9 mouse cellular contexts compared by ENCODE assay signal in the genomic region with DNA sequence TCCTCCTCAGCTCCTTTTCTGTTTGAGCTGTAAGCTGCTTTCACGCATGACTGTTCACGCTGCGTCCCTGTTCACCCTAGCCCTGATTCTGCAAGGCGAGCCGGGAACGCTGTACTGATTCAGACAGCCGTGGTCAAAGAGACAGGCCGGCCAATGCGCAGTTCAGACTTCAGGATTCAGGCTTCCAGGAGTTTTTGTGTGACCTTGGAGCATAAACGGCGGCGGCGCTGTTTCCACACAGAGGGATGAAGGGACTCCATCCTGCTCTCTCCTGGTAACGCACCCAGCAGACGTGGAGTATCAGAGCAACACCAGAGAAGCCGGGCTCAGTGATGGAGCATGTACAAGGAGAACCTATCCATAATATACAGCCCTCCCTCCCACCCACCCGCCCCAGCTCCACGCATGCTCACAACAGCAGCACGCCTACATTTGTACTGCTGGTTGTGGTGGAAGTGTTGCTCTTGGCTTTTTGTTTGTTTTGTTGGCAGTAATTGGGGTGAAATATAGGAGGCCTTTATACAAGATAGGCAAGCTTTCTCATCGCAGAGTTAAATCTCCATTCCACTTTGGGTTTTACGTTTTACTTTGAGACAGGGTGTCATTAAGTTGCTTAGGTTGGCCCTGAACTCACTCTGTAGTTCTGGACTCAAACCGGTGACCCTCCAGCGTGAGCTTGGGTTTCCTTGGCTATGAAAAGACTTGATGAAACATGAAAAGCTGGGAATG.
DNase-seq lines count a peak whose midpoint lies in the region; ATAC-seq and TF ChIP-seq lines count a peak whose summit lies in the region.
"Had no signal": no experiment of that assay in that cellular context is flagged by ENCODE, and none has a peak within 500 bp of the region (broad histone marks: within the 10 kb centered on the region; RNA-seq: fewer than 3 reads in every experiment).

No protein-coding gene starts in this region.

- DNase-seq in adrenal gland, adult 2 months = peak; percentile 54
- DNase-seq in adrenal gland, adult 18-20 months (ENCODE audit: low spot score in 2 of 2) = no peak
- peak; percentile 29 for DNase-seq in embryo, embryonic 9.5 days (ENCODE audit: extremely low spot score)
- peak; percentile 29 to 32 for DNase-seq in left cerebral cortex, adult 2 months (ENCODE audit: extremely low spot score in 1 of 2, low spot score in 2 of 2)
- DNase-seq in right cerebral cortex, postnatal 14 days = peak; percentile 46
- no peak for DNase-seq in B cell, adult 2 months

- H3K4me3 ChIP-seq in hindbrain, embryonic 16.5 days (ENCODE audit: low read length) = peak overlapping the region; percentile 12
- H3K4me3 ChIP-seq in left cerebral cortex, adult 2 months = peak overlapping the region; percentile 28
- H3K4me3 ChIP-seq: limb, embryonic 13.5 days had no signal

- ATAC-seq in hindbrain, embryonic 16.5 days = peak; percentile 58; the same call in 1 of the 2 replicates
- ATAC-seq in granulocyte monocyte progenitor cell, adult 5-6 weeks (replicated peaks; ENCODE audit: poor library complexity, severe bottlenecking) = no peak

- peak overlapping the region; percentile 43 for H3K9ac ChIP-seq in hindbrain, embryonic 16.5 days (ENCODE audit: low read depth, low read length)
- H3K9ac ChIP-seq: limb, embryonic 13.5 days had no signal

- 0 out of 2 replicates have a peak overlapping the region, but pooled peaks have one; percentile 29 for H3K27ac ChIP-seq in hindbrain, embryonic 16.5 days (ENCODE audit: low read depth, low read length)
- no peak overlapping the region for H3K27ac ChIP-seq in left cerebral cortex, adult 2 months
- H3K27ac ChIP-seq: limb, embryonic 13.5 days had no signal

- H3K27me3 ChIP-seq in hindbrain, embryonic 16.5 days (replicated peaks; ENCODE audit: control insufficient read depth, insufficient read depth, low read length) = no peaks in the 10 kb centered on the region
- H3K27me3 ChIP-seq: limb, embryonic 13.5 days had no signal

- H3K9me3 ChIP-seq in hindbrain, embryonic 16.5 days (ENCODE audit: control insufficient read depth, low read length) = peaks cover 4% of the 10 kb centered on the region; the same call in 1 of the 2 replicates

- peak; percentile 32 for TF ChIP-seq CTCF in left cerebral cortex, adult 2 months (IDR thresholded peaks at IDR 0.05)

- 54% methylated on average over 23 of the region's 23 CpGs for WGBS in hindbrain, embryonic 16.5 days

- H3K36me3 ChIP-seq in hindbrain, embryonic 16.5 days (ENCODE audit: control insufficient read depth, insufficient read depth, low read length) = no peaks in the 10 kb centered on the region
- H3K36me3 ChIP-seq: limb, embryonic 13.5 days had no signal

- H3K4me2 ChIP-seq in hindbrain, embryonic 16.5 days (ENCODE audit: low read length) = peak overlapping the region; percentile 43
- H3K4me2 ChIP-seq: limb, embryonic 13.5 days had no signal

- H3K4me1 ChIP-seq in hindbrain, embryonic 16.5 days (ENCODE audit: control insufficient read depth, insufficient read depth, low read depth, low read length) = no peaks in the 10 kb centered on the region
- H3K4me1 ChIP-seq: limb, embryonic 13.5 days had no signal

- intact Hi-C loops in left cerebral cortex, adult 2 months (cut with DNase I) = no loop called here

Comparison
In these comparisons a context has a peak if more than half of its experiments do, and no peak if none do; other contexts are left out.
1. DNase-seq: peak in adrenal gland, adult 2 months (single experiment), embryo, embryonic 9.5 days (single experiment), left cerebral cortex, adult 2 months (2 of 2) and right cerebral cortex, postnatal 14 days (single experiment); none in adrenal gland, adult 18-20 months (0 of 2) and B cell, adult 2 months (0 of 2).